Mouse (Mus musculus) retina, postnatal 1 day (tissue): ENCODE measurements around the gene H2-Q1.
A peak's percentile ranks its signal among the peaks of the same experiment; 100 is the strongest.
"Not testable (repeated sequence)": the region's sequence is repeated elsewhere in the genome, so short reads cannot be mapped to it uniquely, and the experiment has no call there.

Experiments used
- DNase-seq: peaks from one replicate; pipeline ENCODE4 v3.0.0-alpha.2; 2012

The H2-Q1 gene

DNA sequence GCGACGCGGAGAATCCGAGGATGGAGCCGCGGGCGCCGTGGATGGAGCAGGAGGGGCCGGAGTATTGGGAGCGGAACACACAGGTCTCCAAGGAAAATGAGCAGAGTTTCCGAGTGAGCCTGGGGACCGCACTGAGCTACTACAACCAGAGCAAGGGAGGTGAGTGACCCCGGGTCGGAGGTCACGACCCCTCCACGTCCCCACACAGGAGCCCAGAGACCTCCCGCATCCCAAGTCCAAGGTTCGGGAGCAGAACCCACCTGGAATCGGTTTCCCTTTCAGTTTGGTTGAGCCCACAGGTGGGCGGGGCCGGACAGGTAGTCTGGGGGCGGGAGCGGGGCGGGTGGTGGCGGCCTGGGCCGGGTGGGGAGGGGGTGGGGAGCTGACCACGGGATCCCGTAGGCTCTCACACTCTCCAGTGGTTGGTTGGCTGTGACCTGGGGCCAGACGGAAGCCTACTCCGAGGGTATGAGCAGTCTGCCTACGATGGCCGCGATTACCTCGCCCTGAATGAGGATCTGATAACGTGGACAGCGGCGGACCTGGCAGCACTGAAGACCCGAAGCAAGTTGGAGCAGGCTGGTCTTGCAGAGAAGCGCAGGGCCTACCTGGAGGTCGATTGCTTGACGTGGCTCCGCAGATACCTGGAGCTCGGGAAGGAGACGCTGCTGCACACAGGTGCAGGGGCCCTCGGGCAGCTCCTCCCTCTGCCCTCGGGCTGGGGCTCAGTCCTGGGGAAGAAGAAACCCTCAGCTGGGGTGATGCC, 22.7 kb downstream of the H2-Q1 start:
- peak; percentile 12 for DNase-seq

GRCm38 (mm10) chr17:35347659-35348058, 27.5 kb downstream of the H2-Q1 start:
- DNase-seq = not testable (repeated sequence)

GRCm38 (mm10) chr17:35353275-35353674, 33.1 kb downstream of the H2-Q1 start:
- not testable (repeated sequence) for DNase-seq

GRCm38 (mm10) chr17:35354071-35354470, 33.9 kb downstream of the H2-Q1 start:
- DNase-seq = no peak

DNA sequence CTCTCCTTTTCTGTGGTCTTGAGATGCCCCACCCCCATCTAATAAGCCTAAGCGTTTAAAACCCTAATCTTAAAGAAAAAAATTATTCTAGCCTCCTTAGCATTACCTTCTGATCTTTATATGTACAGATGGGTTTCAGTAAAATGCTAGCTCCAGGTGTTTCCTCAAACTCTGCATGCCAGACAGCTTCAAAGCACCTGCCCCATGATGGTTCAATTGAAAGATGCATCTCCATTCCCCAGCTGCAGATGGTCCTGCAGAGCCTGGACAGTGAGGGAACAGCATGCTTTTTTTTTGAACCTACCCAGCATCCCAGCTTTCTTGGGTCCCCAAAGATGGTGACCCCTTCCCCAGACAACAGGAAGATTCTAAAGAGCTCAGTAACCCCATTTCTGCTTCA, 36.9 kb downstream of the H2-Q1 start:
- no peak for DNase-seq

DNA sequence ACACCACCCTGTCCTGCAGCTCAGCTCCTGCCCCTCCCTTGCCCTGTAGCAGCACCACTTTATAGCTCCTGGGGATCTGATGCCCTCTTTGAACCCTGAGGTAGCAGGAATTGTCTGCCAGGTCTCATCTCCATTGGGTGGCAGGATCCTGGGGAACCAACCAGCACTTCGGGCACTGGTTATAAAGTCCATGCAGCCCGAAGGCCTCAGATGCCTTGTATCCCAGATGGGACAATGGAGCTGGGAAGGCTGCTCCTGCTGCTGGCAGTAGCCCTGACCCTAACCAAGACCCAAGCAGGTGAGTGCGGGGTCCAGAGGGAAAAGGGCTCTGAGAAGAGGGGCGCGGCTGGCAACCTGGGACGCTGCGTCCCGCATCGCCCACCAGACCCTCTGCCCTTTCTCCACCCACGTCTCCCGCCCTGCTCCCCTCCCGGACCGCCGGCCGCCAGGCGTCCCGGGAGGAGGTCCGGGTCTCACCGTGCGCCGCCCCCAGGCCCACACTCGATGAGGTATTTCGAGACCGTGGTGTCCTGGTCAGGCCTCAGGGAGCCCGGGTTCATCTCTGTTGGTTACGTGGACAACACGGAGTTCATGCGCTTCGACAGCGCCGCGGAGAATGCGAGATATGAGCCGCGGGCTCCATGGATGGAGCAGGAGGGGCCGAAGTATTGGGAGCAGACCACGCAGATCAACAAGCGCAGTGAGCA, 38.7 kb downstream of the H2-Q1 start:
- DNase-seq = peak; percentile 29

DNA sequence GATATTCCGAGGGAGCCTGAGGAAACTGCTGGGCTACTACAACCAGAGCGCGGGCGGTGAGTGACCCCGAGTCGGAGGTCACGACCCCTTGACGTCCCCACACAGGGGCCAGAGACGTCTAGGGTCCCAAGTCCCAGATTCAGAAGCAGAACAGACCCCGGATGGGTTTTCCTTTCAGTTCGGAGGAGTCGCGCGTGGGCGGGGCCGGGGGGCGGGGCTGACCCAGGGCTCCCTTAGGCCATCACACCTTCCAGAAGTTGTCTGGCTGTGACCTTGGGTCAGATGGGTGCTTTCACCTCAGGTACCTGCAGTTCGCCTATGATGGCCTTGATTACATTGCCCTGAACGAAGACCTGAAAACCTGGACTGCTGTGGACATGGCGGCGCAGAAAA, 39.3 kb downstream of the H2-Q1 start:
- DNase-seq = no peak
